Mouse (Mus musculus): ENCODE measurements at regions not wholly inside any gene's neighbourhood (a gene's known extent, or its start where the extent isn't known, plus 50 kb on each side); places are given as distances from the start of the nearest gene placed in this dataset.

GRCm38 (mm10) chr14:62030059-62030458 lies 262.3 kb upstream of the Rnaseh2b start:
- Histone ChIP-seq H3K4me3 (replicated peaks) (no peak overlapping the region), H3K36me3 (ENCODE audit: control insufficient read depth) (no peaks in the 10 kb centered on the region), H3K9me3 (ENCODE audit: control insufficient read depth, low read length) (no peaks in the 10 kb centered on the region), H3K4me1 (ENCODE audit: control insufficient read depth) (no peaks in the 10 kb centered on the region), H3K27me3 (ENCODE audit: control insufficient read depth) (no peaks in the 10 kb centered on the region)
- TF ChIP-seq TAL1 (IDR thresholded peaks at IDR 0.05; ENCODE audit: low read length) (no peak), GATA1 (IDR thresholded peaks at IDR 0.05; ENCODE audit: low read length) (no peak)

- no peak overlapping the region for H3K4me3 ChIP-seq (replicated peaks)
- no peaks in the 10 kb centered on the region for H3K27me3 ChIP-seq (ENCODE audit: control insufficient read depth)
- TF ChIP-seq GATA1 (IDR thresholded peaks at IDR 0.05; ENCODE audit: low read length): no peak
- TF ChIP-seq TAL1 (IDR thresholded peaks at IDR 0.05; ENCODE audit: low read length): no peak
- no peaks in the 10 kb centered on the region for H3K9me3 ChIP-seq (ENCODE audit: control insufficient read depth, low read length)
- H3K4me1 ChIP-seq (ENCODE audit: control insufficient read depth): no peaks in the 10 kb centered on the region
- H3K36me3 ChIP-seq (ENCODE audit: control insufficient read depth): no peaks in the 10 kb centered on the region
Measured at GRCm38 (mm10) chr14:62033661-62034060, 258.7 kb upstream of the Rnaseh2b start.

- Histone ChIP-seq H3K27me3 (ENCODE audit: control insufficient read depth) (no peaks in the 10 kb centered on the region), H3K9me3 (ENCODE audit: control insufficient read depth, low read length) (no peaks in the 10 kb centered on the region), H3K36me3 (ENCODE audit: control insufficient read depth) (no peaks in the 10 kb centered on the region), H3K4me1 (ENCODE audit: control insufficient read depth) (no peaks in the 10 kb centered on the region), H3K4me3 (replicated peaks) (no peak overlapping the region)
- TF ChIP-seq GATA1 (IDR thresholded peaks at IDR 0.05; ENCODE audit: low read length) (no peak), TAL1 (IDR thresholded peaks at IDR 0.05; ENCODE audit: low read length) (no peak)
Measured at GRCm38 (mm10) chr14:62034664-62035063, 257.7 kb upstream of the Rnaseh2b start.

GRCm38 (mm10) chr14:62035416-62035815 lies 257.0 kb upstream of the Rnaseh2b start:
- H3K9me3 ChIP-seq (ENCODE audit: control insufficient read depth, low read length): no peaks in the 10 kb centered on the region
- no peaks in the 10 kb centered on the region for H3K36me3 ChIP-seq (ENCODE audit: control insufficient read depth)
- TF ChIP-seq TAL1 (IDR thresholded peaks at IDR 0.05; ENCODE audit: low read length): no peak
- no peak for TF ChIP-seq GATA1 (IDR thresholded peaks at IDR 0.05; ENCODE audit: low read length)
- H3K4me3 ChIP-seq (replicated peaks): no peak overlapping the region
- H3K4me1 ChIP-seq (ENCODE audit: control insufficient read depth): no peaks in the 10 kb centered on the region
- H3K27me3 ChIP-seq (ENCODE audit: control insufficient read depth): no peaks in the 10 kb centered on the region

GRCm38 (mm10) chr14:62037514-62037913 lies 254.9 kb upstream of the Rnaseh2b start:
- Histone ChIP-seq H3K36me3 (ENCODE audit: control insufficient read depth) (no peaks in the 10 kb centered on the region), H3K4me3 (replicated peaks) (no peak overlapping the region)
- no peak for TF ChIP-seq GATA1 (IDR thresholded peaks at IDR 0.05; ENCODE audit: low read length)
- TF ChIP-seq TAL1 (IDR thresholded peaks at IDR 0.05; ENCODE audit: low read length): no peak

GRCm38 (mm10) chr14:62037917-62038316 lies 254.5 kb upstream of the Rnaseh2b start:
- no peaks in the 10 kb centered on the region for H3K9me3 ChIP-seq (ENCODE audit: control insufficient read depth, low read length)
- no peaks in the 10 kb centered on the region for H3K4me1 ChIP-seq (ENCODE audit: control insufficient read depth)
- TF ChIP-seq GATA1 (IDR thresholded peaks at IDR 0.05; ENCODE audit: low read length): no peak
- TF ChIP-seq TAL1 (IDR thresholded peaks at IDR 0.05; ENCODE audit: low read length): no peak
- H3K36me3 ChIP-seq (ENCODE audit: control insufficient read depth): no peaks in the 10 kb centered on the region
- no peaks in the 10 kb centered on the region for H3K27me3 ChIP-seq (ENCODE audit: control insufficient read depth)
- H3K4me3 ChIP-seq (replicated peaks): no peak overlapping the region

More at GRCm38 (mm10) chr14:62037514-62037913, 254.9 kb upstream of the Rnaseh2b start:
- Histone ChIP-seq H3K9me3 (ENCODE audit: control insufficient read depth, low read length) (no peaks in the 10 kb centered on the region), H3K4me1 (ENCODE audit: control insufficient read depth) (no peaks in the 10 kb centered on the region), H3K27me3 (ENCODE audit: control insufficient read depth) (no peaks in the 10 kb centered on the region)

GRCm38 (mm10) chr14:62042305-62043116 lies 249.9 kb upstream of the Rnaseh2b start:
- Histone ChIP-seq H3K27me3 (ENCODE audit: control insufficient read depth) (no peaks in the 10 kb centered on the region), H3K36me3 (ENCODE audit: control insufficient read depth) (no peaks in the 10 kb centered on the region), H3K4me1 (ENCODE audit: control insufficient read depth) (no peaks in the 10 kb centered on the region), H3K9me3 (ENCODE audit: control insufficient read depth, low read length) (no peaks in the 10 kb centered on the region), H3K4me3 (replicated peaks) (no peak overlapping the region)
- no peak for TF ChIP-seq GATA1 (IDR thresholded peaks at IDR 0.05; ENCODE audit: low read length)
- TF ChIP-seq TAL1 (IDR thresholded peaks at IDR 0.05; ENCODE audit: low read length): no peak

- Histone ChIP-seq H3K9me3 (ENCODE audit: control insufficient read depth, low read length) (no peaks in the 10 kb centered on the region), H3K4me1 (ENCODE audit: control insufficient read depth) (no peaks in the 10 kb centered on the region), H3K36me3 (ENCODE audit: control insufficient read depth) (no peaks in the 10 kb centered on the region), H3K27me3 (ENCODE audit: control insufficient read depth) (no peaks in the 10 kb centered on the region), H3K4me3 (replicated peaks) (no peak overlapping the region)
- no peak for TF ChIP-seq TAL1 (IDR thresholded peaks at IDR 0.05; ENCODE audit: low read length)
Measured at GRCm38 (mm10) chr14:62043117-62043422, 249.3 kb upstream of the Rnaseh2b start.

- no peaks in the 10 kb centered on the region for H3K9me3 ChIP-seq (ENCODE audit: control insufficient read depth, low read length)
- TF ChIP-seq TAL1 (IDR thresholded peaks at IDR 0.05; ENCODE audit: low read length) (no peak), GATA1 (IDR thresholded peaks at IDR 0.05; ENCODE audit: low read length) (no peak)
- no peaks in the 10 kb centered on the region for H3K36me3 ChIP-seq (ENCODE audit: control insufficient read depth)
- no peaks in the 10 kb centered on the region for H3K4me1 ChIP-seq (ENCODE audit: control insufficient read depth)
- no peak overlapping the region for H3K4me3 ChIP-seq (replicated peaks)
- H3K27me3 ChIP-seq (ENCODE audit: control insufficient read depth): no peaks in the 10 kb centered on the region
Measured at GRCm38 (mm10) chr14:62050941-62051340, 241.4 kb upstream of the Rnaseh2b start.

- Histone ChIP-seq H3K27me3 (ENCODE audit: control insufficient read depth) (no peaks in the 10 kb centered on the region), H3K4me3 (replicated peaks) (no peak overlapping the region), H3K4me1 (ENCODE audit: control insufficient read depth) (no peaks in the 10 kb centered on the region), H3K36me3 (ENCODE audit: control insufficient read depth) (no peaks in the 10 kb centered on the region), H3K9me3 (ENCODE audit: control insufficient read depth, low read length) (no peaks in the 10 kb centered on the region)
- TF ChIP-seq TAL1 (IDR thresholded peaks at IDR 0.05; ENCODE audit: low read length): no peak
- no peak for TF ChIP-seq GATA1 (IDR thresholded peaks at IDR 0.05; ENCODE audit: low read length)
Measured at GRCm38 (mm10) chr14:62051923-62052322, 240.5 kb upstream of the Rnaseh2b start.

Data from erythroblast, embryonic 14.5 days (primary cell).